Mouse (Mus musculus): ENCODE measurements around the gene Cort.
"Not testable (repeated sequence)": the region's sequence is repeated elsewhere in the genome, so short reads cannot be mapped to it uniquely, and the experiment has no call there.

The Cort gene

DNA sequence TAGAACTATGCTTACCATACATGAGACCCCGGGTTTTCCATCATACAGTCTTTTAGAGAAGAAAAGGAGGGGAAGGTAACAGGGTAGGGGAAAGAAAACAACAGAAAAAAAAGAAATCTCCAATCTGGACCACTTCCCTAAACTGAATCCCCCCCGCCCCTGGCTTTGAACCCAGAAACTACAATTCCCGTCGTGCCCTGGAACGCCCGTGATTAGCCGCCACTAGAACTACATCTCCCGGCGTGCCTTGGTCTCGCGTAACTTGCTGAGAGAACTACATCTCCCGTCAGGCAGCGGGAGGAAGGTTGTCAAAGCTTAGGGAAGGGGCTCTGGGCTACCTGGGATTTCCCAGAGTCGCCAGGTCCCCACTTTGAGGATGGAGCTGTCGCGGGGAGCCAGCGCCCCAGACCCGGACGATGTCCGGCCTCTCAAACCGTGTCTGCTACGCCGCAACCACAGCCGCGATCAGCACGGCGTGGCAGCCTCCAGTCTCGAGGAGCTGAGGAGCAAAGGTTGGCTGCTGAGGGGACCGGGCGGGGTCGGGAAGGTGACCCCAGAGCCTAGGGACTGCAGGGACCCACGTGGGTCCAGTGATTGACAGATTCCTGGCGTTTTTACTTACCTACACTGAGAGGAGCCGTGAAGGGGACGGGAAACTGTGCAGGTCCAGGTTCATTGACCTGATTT, 22.5 kb downstream of the Cort start, which contains the start of gene Dffa:
Dffa (plus strand) TSS at position 272 of the 687 bp plus-strand sequence.
- in situ Hi-C loops (cut with MboI; ENCODE audit: unreplicated experiment in 2 of 2): no loop called here

DNA sequence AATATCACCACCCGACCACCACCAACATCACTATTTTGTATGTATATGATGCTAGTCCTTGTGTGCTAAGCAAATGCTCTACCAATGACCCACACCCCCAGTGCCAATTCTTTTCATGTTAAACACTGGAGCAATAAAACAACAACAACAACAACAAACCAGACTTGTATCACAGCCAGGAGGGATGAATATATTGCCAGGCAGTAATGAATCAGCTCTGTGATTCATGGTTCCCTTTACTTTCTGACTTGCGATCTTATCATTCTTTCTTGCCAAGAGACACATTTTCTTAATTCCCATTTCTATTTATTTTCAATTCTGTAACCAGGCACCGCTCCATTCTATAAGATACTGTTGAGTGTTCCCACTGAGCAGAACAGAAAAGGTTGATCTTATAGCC, 25.1 kb downstream of the Cort start:
- in situ Hi-C loops (cut with MboI; ENCODE audit: unreplicated experiment in 2 of 2): no loop called here

DNA sequence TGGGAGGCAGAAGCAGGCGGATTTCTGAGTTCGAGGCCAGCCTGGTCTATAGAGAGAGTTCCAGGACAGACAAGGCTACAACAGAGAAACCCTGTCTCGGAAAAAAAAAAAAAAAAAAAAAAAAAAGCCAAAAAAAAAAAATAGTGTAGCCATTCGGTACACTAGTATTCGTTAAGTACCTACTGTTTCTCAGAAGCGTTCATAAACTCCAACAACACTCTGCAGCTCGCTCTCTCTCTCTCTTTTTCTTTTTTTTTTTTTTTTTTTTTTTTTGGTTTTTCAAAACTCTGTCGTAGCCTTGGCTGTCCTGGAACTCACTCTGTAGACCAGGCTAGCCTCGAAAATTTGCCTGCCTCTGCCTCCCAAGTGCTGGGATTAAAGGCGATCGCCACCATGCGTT, 26.1 kb downstream of the Cort start:
- in situ Hi-C loops (cut with MboI; ENCODE audit: unreplicated experiment in 2 of 2): not testable (repeated sequence)

DNA sequence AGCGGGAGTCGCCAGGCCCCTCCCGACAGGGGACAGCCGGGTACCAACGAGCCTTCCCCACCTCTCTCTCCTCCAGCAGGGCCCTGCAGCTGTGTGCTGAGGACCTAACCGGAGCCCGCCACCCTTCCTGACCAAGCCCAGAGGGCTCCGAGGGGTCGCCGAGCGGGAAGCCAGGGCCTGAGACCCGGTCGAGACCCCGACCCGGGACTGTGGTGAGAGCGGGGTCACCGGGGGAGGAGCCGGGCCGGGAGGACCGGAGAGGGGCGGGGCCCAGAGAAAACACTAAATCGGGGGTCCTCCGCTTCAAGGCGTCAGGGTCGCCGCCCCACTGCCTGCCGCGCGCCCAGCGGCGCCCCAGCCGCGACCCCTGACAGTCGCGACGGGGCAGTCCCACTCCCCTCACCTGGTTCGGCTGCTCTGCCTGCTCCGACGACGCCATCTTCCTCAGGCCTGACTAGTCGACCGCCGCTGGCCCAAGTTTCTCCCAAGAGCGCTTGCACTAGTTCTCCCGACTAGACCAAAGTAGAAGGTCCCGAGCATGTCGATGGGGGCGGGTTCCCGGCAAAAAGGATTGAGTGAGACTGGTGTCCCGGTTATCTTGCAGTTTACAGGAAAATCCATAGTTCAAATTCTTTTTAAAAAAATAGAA, 27.1 kb downstream of the Cort start, which contains the start of gene Pex14:
Pex14 (minus strand) TSS at position 508 of the 649 bp plus-strand sequence.
- in situ Hi-C loops (cut with MboI; ENCODE audit: unreplicated experiment in 2 of 2): no loop called here

DNA sequence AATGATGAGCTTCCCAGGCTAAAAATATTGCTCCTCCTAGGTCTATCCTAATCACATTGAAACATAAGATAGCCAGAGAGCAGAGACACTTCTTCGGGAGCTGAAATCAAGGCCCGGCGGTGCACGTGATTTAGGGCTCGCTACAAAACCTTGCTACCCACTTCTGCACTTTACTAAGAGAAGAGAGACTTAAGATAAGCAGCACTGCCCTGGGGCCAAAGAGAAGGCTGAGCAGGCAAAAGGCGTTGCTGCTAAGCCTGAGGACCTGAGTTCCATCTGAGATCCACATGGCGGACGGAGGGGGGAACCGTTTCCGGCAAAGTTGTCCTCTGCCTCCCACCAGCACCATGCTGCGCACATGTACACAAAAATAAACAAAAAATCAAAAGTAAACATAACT, 28.0 kb downstream of the Cort start:
- in situ Hi-C loops (cut with MboI; ENCODE audit: unreplicated experiment in 2 of 2): no loop called here

DNA sequence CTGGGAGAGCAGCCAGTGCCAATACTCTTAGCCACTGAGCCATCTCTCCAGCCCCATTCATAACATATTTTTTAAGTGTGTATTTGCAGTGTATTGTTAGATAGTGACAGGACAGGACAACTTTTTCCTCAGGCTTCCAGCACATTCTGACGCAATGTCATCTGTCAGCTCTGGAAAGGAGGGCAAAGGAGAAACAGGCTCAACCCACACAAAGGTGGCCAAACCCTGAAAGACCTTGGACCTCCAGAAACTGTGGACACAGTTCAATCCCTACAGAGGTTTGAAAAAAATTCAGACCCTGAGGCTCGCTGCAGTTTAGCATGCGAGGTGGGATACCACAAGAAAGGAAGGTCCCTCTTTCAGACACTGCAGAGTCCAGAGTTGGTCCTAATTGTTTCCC, 28.6 kb downstream of the Cort start:
- in situ Hi-C loops (cut with MboI; ENCODE audit: unreplicated experiment in 2 of 2): no loop called here

DNA sequence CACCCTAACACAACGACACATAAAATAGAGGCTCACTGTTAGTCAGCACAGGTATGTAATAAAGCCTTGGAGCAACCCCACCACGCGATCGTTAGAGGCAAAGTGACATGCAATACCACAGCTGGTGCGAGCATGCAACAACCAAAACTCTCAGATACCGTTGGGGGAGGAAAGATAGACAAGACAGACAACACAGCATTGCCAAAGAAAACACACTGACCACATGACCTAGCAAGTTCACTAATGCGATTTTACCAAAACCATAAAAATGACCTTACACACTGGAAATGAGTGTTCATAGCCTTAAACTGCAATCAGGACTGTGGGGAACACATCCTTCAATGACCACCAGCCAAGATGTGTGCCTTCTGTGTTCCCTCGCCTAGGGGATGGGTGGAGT, 35.2 kb downstream of the Cort start:
- in situ Hi-C loops (cut with MboI; ENCODE audit: unreplicated experiment in 2 of 2): loop anchor here in 1 of 2 experiments (5.0 kb wide), 1 partner anchor 41 kb away; no protein-coding TSS in a partner anchor

DNA sequence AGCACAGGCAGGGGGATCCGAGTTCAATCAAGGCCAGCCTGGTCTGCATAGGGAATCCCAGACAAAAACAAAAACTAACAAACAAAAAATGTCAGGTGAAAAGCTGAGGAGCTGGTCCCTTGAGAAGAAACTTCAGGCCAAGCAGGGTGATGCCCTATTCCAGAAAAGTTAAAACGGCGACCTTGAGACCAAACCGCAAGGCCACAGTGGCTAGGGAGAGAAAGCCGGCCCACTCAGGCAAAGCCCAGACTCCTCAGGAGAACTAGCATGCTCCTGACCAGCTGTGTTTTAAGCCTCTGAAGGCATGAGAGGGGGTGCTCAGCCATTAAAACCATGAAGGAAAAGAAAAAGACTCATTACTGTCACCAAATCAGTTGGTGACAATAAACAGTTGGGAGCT, 41.2 kb downstream of the Cort start:
- in situ Hi-C loops (cut with MboI; ENCODE audit: unreplicated experiment in 2 of 2): loop anchor here in 1 of 2 experiments (10.0 kb wide), 1 partner anchor 229 kb away; no protein-coding TSS in a partner anchor

DNA sequence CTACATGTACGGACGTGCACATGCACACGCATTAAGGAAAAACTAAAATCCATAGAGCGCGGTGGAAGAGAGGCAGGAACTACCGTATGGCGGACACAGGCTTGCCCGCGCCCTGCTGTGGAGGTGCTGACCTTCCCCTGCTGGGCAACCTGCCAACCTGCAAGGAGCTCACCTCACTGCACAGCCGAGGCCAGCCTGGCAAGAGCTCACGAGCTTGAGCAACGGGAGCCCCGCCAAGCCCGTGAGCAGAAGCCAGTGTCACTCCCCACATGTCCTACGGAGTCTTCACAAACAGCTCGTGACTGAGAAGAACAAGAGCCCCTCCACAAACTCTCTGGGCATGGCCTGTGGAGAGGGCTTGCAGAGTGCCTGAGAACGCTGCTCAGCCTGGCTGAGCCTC, 45.0 kb downstream of the Cort start:
- in situ Hi-C loops (cut with MboI; ENCODE audit: unreplicated experiment in 2 of 2): loop anchor here in 1 of 2 experiments (5.0 to 10.0 kb wide), 2 partner anchors 233 to 461 kb away; no protein-coding TSS in a partner anchor

DNA sequence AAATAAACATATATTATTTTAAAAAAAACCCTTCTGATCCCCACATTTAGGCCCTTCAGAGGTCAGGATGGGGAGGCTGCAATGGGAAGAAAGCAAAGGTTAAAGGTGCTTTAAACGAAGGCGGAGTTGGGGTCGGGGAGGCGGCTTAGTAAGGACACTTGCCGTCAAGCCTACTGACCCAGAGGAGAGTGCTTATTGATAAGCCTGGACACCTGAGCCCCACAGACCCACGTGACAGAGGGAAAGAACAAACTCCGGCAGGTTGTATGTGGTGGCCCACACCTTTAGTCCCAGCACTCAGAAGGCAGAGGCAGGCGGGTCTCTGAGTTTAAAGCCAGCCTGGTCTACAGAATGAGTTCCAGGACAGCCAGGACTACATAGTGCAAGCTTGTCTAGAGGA, 46.5 kb downstream of the Cort start:
- in situ Hi-C loops (cut with MboI; ENCODE audit: unreplicated experiment in 2 of 2): loop anchor here in 1 of 2 experiments (5.0 to 10.0 kb wide), 2 partner anchors 235 to 462 kb away; no protein-coding TSS in a partner anchor

DNA sequence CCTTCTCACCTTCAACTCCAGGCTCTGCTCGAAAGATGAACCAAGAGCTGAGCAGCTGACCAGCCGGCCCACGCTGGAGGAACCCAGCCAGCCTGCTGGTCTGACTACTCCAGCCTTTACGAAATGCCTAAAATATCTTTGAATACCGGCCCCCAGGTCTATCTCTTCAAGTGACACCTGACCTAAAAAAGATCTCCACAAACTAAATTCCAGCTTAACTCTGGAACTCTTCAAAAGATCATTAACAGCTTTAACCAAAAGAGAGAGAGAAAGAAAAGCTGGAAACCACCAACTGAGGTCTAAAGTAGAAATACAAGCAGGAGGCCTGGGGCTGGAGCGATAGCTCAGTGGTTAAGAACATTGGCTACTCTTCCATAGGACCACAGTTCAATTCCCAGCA, 46.9 kb downstream of the Cort start:
- in situ Hi-C loops (cut with MboI; ENCODE audit: unreplicated experiment in 2 of 2): loop anchor here (5.0 to 10.0 kb wide), 6 partner anchors 58 to 465 kb away; partner anchors contain the start of gene Cenps (in 1 of the 2)

DNA sequence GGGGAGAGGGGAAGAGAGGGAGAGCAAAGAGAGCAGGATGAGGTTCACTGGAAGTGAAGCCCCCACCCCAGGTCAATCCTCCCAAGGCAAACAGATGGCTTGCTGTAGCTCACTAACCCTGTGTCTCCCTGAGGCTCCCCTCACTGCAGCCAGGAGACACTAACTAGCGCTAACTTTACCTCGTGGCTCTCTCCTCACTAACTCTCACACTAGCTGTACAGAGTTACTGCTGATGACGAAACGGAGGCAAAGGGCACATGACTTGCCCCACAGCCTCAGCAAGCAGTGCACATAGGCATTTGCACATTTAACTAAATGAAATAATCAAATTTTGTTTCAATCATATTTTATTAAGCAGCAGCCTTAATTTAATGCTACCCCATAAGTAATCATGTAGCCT, 48.3 kb downstream of the Cort start:
- in situ Hi-C loops (cut with MboI; ENCODE audit: unreplicated experiment in 2 of 2): loop anchor here in 1 of 2 experiments (5.0 to 10.0 kb wide), 4 partner anchors 59 to 467 kb away; partner anchors contain the start of gene Cenps

DNA sequence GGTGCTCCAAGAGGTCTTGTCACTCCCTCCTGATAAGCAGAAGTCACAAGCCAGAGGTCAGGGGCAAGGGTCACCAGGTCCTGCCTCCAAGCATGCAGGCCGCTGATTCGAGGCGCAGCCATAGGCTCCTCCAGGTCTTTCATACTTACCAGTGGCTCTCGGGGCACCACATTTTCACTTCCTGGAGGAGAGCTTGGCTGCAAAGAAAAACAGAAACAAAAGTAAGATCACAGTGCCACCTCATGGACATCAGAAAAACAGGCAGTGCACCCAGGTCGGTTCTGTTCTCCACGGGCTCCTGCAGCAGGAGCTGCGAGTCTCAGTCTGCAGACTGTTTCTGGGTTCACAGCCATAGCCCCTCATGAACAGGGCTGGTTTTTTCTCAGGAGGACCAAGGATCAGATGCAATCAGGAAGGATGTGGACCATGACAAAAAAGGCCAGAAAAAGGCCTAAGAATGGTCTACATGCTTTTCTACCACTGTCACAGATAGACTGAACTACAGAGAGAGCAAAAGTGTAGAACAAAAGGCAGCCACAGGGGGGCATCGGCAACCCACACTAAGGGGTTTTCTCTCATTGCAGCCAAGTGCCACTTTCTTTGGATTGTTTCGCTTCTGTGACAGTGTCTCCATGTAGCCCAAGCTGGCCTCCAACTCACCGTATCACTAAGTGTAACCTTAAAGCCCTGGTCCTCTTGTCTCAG, 50.5 kb downstream of the Cort start:
- in situ Hi-C loops (cut with MboI; ENCODE audit: unreplicated experiment in 2 of 2): loop anchor here in 1 of 2 experiments (5.0 to 10.0 kb wide), 4 partner anchors 61 to 469 kb away; partner anchors contain the start of gene Cenps

DNA sequence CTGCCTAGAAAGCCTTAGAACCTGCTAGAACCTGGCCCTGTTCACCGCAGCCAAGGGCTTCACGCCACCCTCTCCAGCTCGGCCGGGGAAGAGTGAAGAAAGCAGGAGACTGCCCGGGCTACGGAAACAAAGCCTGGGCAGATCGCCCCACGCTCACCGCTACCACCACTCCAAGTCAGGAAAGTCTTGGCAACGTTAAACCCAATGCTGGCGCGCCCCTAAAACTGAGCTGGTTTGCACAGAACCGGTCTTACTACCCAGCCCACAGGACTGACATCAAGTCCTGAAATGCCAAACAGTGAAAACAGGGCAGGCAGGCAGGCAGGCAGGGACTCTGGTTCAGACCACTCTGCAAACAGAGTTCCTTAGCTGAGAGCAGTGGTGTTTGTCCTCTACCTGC, 51.5 kb downstream of the Cort start:
- in situ Hi-C loops (cut with MboI; ENCODE audit: unreplicated experiment in 2 of 2): loop anchor here in 1 of 2 experiments (5.0 to 10.0 kb wide), 4 partner anchors 62 to 470 kb away; partner anchors contain the start of gene Cenps

All from v-Abl transformed pro-B cells (cell line).